Mouse (Mus musculus) brain, embryonic 14.5 days (tissue): Measurements from ENCODE around the gene Man2a1.

Source experiments
- CTCF ChIP-seq: fragments of 200-500 bp; IDR thresholded peaks from 2 replicates; pipeline ENCODE4 v1.5.1; 2012; ENCODE audit warnings: inconsistent platforms, mild to moderate bottlenecking, moderate library complexity, borderline replicate concordance; ENCODE audit not compliant: insufficient read depth, insufficient read length; ENCODE audit errors: extremely low read depth
- POLR2A ChIP-seq: fragments of 200-500 bp; IDR thresholded peaks from 2 replicates; pipeline ENCODE4 v1.6.1; 2012; ENCODE audit warnings: mild to moderate bottlenecking, inconsistent platforms, borderline replicate concordance; ENCODE audit not compliant: poor library complexity, insufficient read depth, insufficient read length, severe bottlenecking; ENCODE audit errors: extremely low read depth

DNA sequence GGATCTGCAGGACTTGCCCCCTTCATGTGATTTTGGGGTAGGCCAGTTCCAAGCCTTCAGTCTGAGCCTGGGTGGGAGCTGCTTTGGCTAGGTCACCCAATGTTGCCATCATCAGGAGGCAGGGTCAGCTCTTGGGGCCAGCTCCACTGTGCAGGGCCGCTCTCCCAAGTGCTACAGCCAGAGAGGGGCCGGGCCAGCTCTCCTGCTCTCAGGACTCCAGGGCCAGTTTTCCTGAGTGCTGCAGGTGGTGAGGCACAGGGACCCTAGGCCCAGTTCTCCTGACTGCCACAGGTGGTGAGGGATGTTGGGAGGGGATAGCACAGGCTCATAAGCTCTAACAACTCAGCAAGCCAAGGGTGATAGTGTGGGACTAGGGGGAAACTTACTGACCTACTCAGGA, 53.1 kb downstream of the Man2a1 start:
- no peak for TF ChIP-seq CTCF
- TF ChIP-seq POLR2A = no peak
